Mouse (Mus musculus): Measurements from ENCODE around the gene Pex13.
"Not testable (repeated sequence)": the region's sequence is repeated elsewhere in the genome, so short reads cannot be mapped to it uniquely, and the experiment has no call there.

Pex13 gene

DNA sequence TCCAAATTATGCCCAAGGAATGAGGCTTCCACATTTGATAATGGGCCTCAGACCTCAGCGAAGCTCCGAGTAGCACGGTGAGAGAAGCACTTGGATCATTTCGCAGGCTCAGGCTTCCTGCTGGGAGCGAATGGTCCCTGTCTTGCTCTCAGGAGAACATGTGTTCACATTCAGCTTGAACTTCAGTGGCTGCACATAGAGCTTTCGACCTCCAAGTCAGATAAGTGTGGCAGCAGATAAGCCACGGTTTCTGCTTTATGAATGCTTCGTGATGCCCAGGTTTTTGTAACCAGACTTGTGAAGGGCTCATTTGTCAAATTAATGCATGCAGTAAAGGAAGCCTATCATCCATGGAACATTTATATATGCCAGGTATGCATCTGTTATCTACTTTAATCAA lies 31.2 kb downstream of the Pex13 start:
- peak; percentile 17 to 23 for DNase-seq

DNA sequence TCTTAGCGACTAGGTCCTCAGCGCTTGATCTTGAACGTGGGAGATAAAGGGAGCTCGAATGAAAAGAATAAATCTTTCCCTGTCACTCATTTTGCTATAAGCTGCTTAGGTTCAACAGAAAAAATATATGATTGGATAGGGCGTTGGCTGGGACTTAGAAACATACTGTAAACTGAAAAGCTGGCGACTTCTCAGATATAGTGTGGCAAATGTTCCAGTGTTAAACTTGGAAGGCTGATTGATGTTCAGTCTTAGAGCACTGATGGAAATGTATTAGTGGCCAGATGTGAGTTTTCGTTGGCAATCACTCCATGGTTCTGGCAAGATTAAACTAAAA lies 31.9 kb downstream of the Pex13 start:
- no peak for DNase-seq

DNA sequence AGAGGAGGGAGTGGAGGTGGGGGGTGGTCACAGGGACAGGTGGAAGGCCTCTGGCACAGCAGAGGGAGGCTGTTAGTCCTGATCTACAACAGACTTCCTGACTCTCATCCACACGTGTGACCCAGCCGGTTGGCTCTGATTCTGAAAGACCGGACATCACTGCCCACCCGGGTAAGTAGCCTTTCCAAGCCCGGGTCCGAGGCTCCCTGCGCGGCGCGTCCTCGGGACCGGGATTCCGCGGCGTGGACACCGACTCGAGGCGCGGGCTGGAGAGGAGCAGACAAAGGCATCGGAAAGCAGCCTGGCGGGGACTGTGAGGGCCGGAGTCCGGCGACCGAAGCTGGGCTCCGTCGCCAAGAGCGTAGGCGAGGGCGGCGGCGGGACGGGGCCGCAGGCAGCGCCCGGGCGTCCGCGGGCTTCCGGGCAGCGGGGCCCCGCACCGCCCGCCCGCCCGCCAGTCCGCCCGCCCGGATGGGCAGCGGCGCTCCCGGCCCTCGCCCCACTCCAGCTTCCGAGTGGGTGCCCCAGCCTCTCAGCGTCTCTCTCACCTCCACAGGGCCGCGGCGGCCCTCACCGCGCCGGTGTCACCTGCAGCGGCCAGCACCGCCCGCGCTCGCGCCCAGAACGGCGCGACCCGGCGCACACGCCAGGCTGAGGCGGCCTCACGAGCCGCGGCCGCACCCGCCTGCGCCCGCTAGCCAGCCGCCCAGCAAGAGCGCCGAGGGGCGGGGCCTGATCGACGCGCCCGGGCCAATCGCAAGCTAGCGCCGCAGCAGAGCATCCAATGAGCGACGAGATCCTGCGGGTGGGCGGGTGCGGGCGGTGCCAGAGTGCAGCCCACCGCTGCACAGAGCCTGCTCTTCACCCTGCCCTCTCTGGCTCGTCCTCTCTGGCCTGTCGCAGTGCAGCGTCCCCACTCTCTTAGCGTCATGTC lies 32.5 kb downstream of the Pex13 start, which contains the start of gene 0610010F05Rik:
0610010F05Rik (minus strand) TSS at position 695 of the 934 bp plus-strand sequence.
- peak; percentile 87 to 91 for DNase-seq

DNA sequence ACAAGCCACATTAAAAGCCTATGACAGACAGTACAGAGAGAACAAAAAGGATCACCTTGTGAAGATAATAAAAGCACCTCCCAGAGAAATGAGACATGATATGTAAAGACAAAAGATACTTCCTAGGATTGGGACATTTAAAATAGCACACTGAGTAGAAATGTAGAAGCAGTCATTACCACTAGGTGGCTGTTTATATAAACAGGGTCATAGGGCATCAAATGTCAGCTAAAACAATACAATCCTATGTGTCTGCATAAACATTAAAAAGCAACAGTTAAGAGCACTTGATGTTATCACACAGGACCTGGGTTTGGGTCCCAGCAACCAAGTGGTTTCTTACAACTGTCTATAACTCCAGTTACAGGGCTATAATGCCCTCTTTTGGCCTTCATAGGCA lies 35.1 kb downstream of the Pex13 start:
- DNase-seq = no peak

DNA sequence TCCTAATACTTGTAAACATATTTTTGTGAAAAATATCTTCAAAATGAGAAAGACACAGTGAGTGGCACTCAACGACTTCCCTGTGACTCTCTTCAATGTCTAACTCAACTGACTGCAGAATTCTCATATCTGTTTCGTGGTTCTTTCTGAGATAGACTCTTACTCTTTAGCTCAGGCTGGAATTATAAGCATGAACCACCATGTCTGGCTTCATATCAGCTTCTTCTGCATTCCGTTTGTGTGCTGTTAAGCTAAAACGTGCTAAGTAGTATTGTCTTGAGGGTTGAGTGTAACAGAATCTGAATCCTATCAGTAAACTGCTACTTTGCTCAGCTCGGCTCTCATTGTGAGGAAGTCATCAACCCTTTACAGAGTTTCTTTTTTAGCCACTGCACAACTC lies 46.8 kb downstream of the Pex13 start:
- DNase-seq = no peak

DNA sequence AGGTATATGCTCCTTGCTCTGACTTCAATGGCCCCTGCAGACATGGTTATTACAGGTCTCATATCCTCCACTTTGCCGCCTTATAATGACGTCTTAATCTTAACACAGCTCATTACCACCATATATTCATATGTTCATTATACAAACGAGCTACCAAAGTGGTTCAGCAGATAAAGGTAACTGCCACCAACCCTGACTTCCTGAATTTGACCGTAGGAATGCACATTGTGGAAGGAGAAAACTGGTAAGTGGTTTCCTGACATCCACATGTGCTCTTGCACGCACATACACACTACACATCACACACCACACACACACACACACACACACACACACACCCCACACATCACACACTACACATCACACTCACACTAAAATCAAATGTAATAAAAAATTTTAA lies 51.2 kb downstream of the Pex13 start:
- DNase-seq = no peak

DNA sequence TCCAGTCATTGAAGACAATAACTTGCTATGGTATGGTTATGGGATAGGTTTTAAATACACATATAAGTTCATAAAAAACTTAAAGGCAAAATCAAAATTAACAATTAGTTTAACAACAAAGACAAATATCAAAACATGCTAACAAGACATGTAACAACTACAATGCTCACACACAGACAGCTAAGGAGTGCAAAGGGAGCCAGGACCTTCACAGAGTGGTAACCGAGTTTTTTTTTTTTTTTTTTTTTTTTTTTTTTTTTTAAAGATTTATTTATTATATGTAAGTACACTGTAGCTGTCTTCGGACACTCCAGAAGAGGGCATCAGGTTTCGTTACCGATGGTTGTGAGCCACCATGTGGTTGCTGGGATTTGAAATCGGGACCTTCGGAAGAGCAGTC lies 58.5 kb downstream of the Pex13 start:
- not testable (repeated sequence) for DNase-seq
